Mouse (Mus musculus) neural tube, embryonic 13.5 days (tissue): ENCODE results near the gene Tubd1. TPM values are rescaled to one million over a fixed set of nuclear protein-coding genes. Genes with fewer than 3 reads are reported as not detected.

ENCODE experiments used
- ATAC-seq: fragments of 200-750 bp; cut with Nextera tagmentation; 2 replicates; pipeline ENCODE4 v1.8.0; 2017; ENCODE audit warnings: low read depth, mild to moderate bottlenecking, moderate TSS enrichment, moderate library complexity
- H3K27ac ChIP-seq: fragments of 300-500 bp; sonication (generic); replicated peaks from 2 replicates; pipeline ENCODE4 v1.5.1; 2015; ENCODE audit warnings: moderate library complexity, mild to moderate bottlenecking, inconsistent platforms
- H3K27me3 ChIP-seq: fragments of 300-500 bp; sonication (generic); 2 replicates; pipeline ENCODE4 v1.6.1; 2015; ENCODE audit warnings: mild to moderate bottlenecking, inconsistent platforms
- H3K36me3 ChIP-seq: fragments of 300-500 bp; sonication (generic); 2 replicates; pipeline ENCODE4 v1.6.1; 2015; ENCODE audit warnings: mild to moderate bottlenecking, inconsistent platforms
- H3K4me1 ChIP-seq: fragments of 300-500 bp; sonication (generic); replicated peaks from 2 replicates; pipeline ENCODE4 v1.6.1; 2015; ENCODE audit warnings: inconsistent platforms
- H3K4me2 ChIP-seq: fragments of 300-500 bp; sonication (generic); 2 replicates; pipeline ENCODE4 v1.6.1; 2015; ENCODE audit warnings: inconsistent platforms, mild to moderate bottlenecking, moderate library complexity
- H3K4me3 ChIP-seq: fragments of 300-500 bp; sonication (generic); 2 replicates; pipeline ENCODE4 v1.5.1; 2015; ENCODE audit warnings: mild to moderate bottlenecking, inconsistent platforms
- H3K9ac ChIP-seq: fragments of 300-500 bp; sonication (generic); 2 replicates; pipeline ENCODE4 v1.6.1; 2015; ENCODE audit warnings: moderate library complexity, mild to moderate bottlenecking, inconsistent platforms
- H3K9me3 ChIP-seq: fragments of 300-500 bp; sonication (generic); 2 replicates; pipeline ENCODE4 v1.6.1; 2016; ENCODE audit warnings: inconsistent platforms
- WGBS: fragments of 180-500 bp; shearing (Covaris S2); methylation state at CpG from one replicate; pipeline ENCODE4 v1.1.7; 2015; 5-methylcytosine and 5-hydroxymethylcytosine counted together
- microRNA counts: library from miRNA; unstranded; fragments of <30 nt; microRNA quantifications from one replicate; lab custom pipeline; 2016
- microRNA-seq: library from miRNA; unstranded; fragments of <30 nt; microRNA quantifications from one replicate; pipeline ENCODE4, GENCODE M21; 2016
- polyA plus RNA-seq: library from polyadenylated mRNA; unstranded; fragments of >200 nt; fragmentation: Nextera tagmentation; extraction: Ambion mirVana; gene quantifications from 2 replicates; pipeline ENCODE4 v1.2.1, GENCODE M21; 2015

Tubd1 gene
- polyA plus RNA-seq, 1 experiment from 2014 or later = 8.6 TPM

GRCm38 (mm10) chr11:86607808-86608350, 63.1 kb downstream of the Tubd1 start:
- H3K9ac ChIP-seq = no peak overlapping the region
- H3K27ac ChIP-seq = no peak overlapping the region
- H3K4me2 ChIP-seq = no peak overlapping the region
- H3K36me3 ChIP-seq = peaks cover 28% of the 10 kb centered on the region
- WGBS = 84% methylated on average over 2 of the region's 2 CpGs
- no peaks in the 10 kb centered on the region for H3K27me3 ChIP-seq
- H3K9me3 ChIP-seq = no peaks in the 10 kb centered on the region
- no peak for ATAC-seq
- no peaks in the 10 kb centered on the region for H3K4me1 ChIP-seq
- no peak overlapping the region for H3K4me3 ChIP-seq

GRCm38 (mm10) chr11:86610239-86610638, 65.4 kb downstream of the Tubd1 start:
- whole genome bisulfite sequencing = 90% methylated on average over 3 of the region's 3 CpGs
- Histone ChIP-seq H3K4me1 (no peaks in the 10 kb centered on the region), H3K9ac (no peak overlapping the region), H3K4me2 (no peak overlapping the region), H3K27ac (no peak overlapping the region), H3K4me3 (no peak overlapping the region), H3K36me3 (peaks cover 23% of the 10 kb centered on the region), H3K9me3 (no peaks in the 10 kb centered on the region), H3K27me3 (no peaks in the 10 kb centered on the region)
- ATAC-seq = no peak

GRCm38 (mm10) chr11:86611991-86612390, 67.2 kb downstream of the Tubd1 start:
- Histone ChIP-seq H3K9ac (no peak overlapping the region), H3K36me3 (peaks cover 11% of the 10 kb centered on the region), H3K9me3 (no peaks in the 10 kb centered on the region), H3K27ac (no peak overlapping the region), H3K4me2 (no peak overlapping the region), H3K27me3 (no peaks in the 10 kb centered on the region), H3K4me3 (no peak overlapping the region), H3K4me1 (no peaks in the 10 kb centered on the region)
- ATAC-seq = no peak
- 89% methylated on average over 1 of the region's 1 CpGs for WGBS

GRCm38 (mm10) chr11:86614056-86614530, 69.3 kb downstream of the Tubd1 start:
- Histone ChIP-seq H3K9me3 (no peaks in the 10 kb centered on the region), H3K4me3 (no peak overlapping the region), H3K27ac (no peak overlapping the region), H3K4me2 (no peak overlapping the region), H3K9ac (no peak overlapping the region), H3K4me1 (no peaks in the 10 kb centered on the region), H3K27me3 (no peaks in the 10 kb centered on the region), H3K36me3 (peaks cover 7% of the 10 kb centered on the region)
- WGBS = 68% methylated on average over 2 of the region's 2 CpGs
- ATAC-seq = no peak

- WGBS = 82% methylated on average over 5 of the region's 5 CpGs
- Histone ChIP-seq H3K4me2 (no peak overlapping the region), H3K27me3 (no peaks in the 10 kb centered on the region), H3K9ac (no peak overlapping the region), H3K4me3 (no peak overlapping the region), H3K4me1 (no peaks in the 10 kb centered on the region), H3K36me3 (peaks cover 7% of the 10 kb centered on the region), H3K27ac (no peak overlapping the region), H3K9me3 (no peaks in the 10 kb centered on the region)
- no peak for ATAC-seq
These were observed 69.8 kb downstream of the Tubd1 start for GRCm38 (mm10) chr11:86614607-86615006.

MicroRNA genes within 50 kb of the gene (microRNA counts, 519-probe panel; counts per million panel counts)
- 4,075 counts per million, percentile 67 among the panel's probes with 10 or more counts for microRNA mmu-miR-21 (lab: Ali Mortazavi, UCI)

Small RNA genes within 50 kb of the gene (microRNA-seq; reads per million reads assigned to microRNA genes)
- 2,567 reads per million, percentile 87 among the genes with 10 or more reads in this experiment for gene Mir21a

Other genes with a start within 250 kb of the Tubd1 start
- gene Med13, start 187.4 kb upstream of the Tubd1 start, polyA plus RNA-seq = 8.2 and 8.9 TPM in 2 replicates
- gene Rnft1, start 60.3 kb upstream of the Tubd1 start, polyA plus RNA-seq = 16.6 and 20.4 TPM in 2 replicates
- 54.8 and 62.7 TPM in 2 replicates for gene Rps6kb1, start 186 bp upstream of the Tubd1 start, polyA plus RNA-seq
- gene Vmp1, start 138.8 kb downstream of the Tubd1 start, polyA plus RNA-seq = 108 and 121 TPM in 2 replicates
- 28.8 and 30.2 TPM in 2 replicates for gene Ptrh2, start 139.0 kb downstream of the Tubd1 start, polyA plus RNA-seq
- 140 and 158 TPM in 2 replicates for gene Cltc, start 212.6 kb downstream of the Tubd1 start, polyA plus RNA-seq